Mouse (Mus musculus) hindbrain, embryonic 12.5 days (tissue): ENCODE data around the gene Tln1. TPM values are rescaled to one million over a fixed set of nuclear protein-coding genes. Genes with fewer than 3 reads are reported as not detected.

Source experiments
- ATAC-seq: fragments of 200-750 bp; cut with Nextera tagmentation; 2 replicates; pipeline ENCODE4 v1.8.0; 2017; ENCODE audit warnings: moderate TSS enrichment; ENCODE audit not compliant: low FRiP score
- H3K27ac ChIP-seq: fragments of 300-500 bp; sonication (generic); 2 replicates; pipeline ENCODE4 v1.5.1; 2016; ENCODE audit warnings: mild to moderate bottlenecking
- H3K27me3 ChIP-seq: fragments of 300-500 bp; sonication (generic); 2 replicates; pipeline ENCODE4 v1.6.1; 2016; ENCODE audit warnings: mild to moderate bottlenecking
- H3K36me3 ChIP-seq: fragments of 300-500 bp; sonication (generic); 2 replicates; pipeline ENCODE4 v1.6.1; 2016; ENCODE audit warnings: mild to moderate bottlenecking
- H3K4me1 ChIP-seq: fragments of 300-500 bp; sonication (generic); 2 replicates; pipeline ENCODE4 v1.6.1; 2016
- H3K4me2 ChIP-seq: fragments of 300-500 bp; sonication (generic); replicated peaks from 2 replicates; pipeline ENCODE4 v1.6.1; 2016; ENCODE audit warnings: mild to moderate bottlenecking
- H3K4me3 ChIP-seq: fragments of 300-500 bp; sonication (generic); 2 replicates; pipeline ENCODE4 v1.5.1; 2016; ENCODE audit warnings: mild to moderate bottlenecking
- H3K9ac ChIP-seq: fragments of 300-500 bp; sonication (generic); 2 replicates; pipeline ENCODE4 v1.6.1; 2016; ENCODE audit warnings: mild to moderate bottlenecking, moderate library complexity
- H3K9me3 ChIP-seq: fragments of 300-500 bp; sonication (generic); replicated peaks from 2 replicates; pipeline ENCODE4 v1.6.1; 2016; ENCODE audit warnings: mild to moderate bottlenecking
- WGBS: fragments of 180-500 bp; shearing (Covaris S2); methylation state at CpG from one replicate; pipeline ENCODE4 v1.1.7; 2016; 5-methylcytosine and 5-hydroxymethylcytosine counted together
- polyA plus RNA-seq: library from polyadenylated mRNA; unstranded; fragments of >200 nt; fragmentation: Nextera tagmentation; extraction: Ambion mirVana; gene quantifications from 2 replicates; pipeline ENCODE4 v1.2.1, GENCODE M21; 2016

Gene Tln1
- polyA plus RNA-seq, 1 experiment from 2014 or later, result 70.5 TPM

DNA sequence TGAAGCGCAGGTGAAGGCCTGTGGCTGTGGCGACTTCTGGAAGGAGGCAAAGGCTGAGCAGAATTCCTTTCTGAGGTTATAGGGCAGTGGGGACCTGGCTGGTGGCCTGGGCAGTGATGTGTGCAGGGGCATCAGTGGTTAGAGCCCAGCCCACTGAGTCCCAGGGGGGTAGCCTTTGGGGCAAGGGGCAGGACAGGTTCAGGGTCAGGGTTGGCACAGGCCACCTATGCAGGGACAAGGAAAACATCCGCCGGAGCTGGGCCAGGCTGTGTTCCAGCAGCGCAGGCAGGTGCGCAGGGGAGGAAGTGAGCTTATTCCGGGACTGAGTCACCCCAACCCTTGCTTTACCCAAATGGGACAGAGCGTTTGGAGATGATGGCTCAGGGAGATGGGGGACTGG is 23.9 kb upstream of the Tln1 start:
- ATAC-seq, result no peak
- 75% methylated on average over 8 of the region's 8 CpGs for WGBS

DNA sequence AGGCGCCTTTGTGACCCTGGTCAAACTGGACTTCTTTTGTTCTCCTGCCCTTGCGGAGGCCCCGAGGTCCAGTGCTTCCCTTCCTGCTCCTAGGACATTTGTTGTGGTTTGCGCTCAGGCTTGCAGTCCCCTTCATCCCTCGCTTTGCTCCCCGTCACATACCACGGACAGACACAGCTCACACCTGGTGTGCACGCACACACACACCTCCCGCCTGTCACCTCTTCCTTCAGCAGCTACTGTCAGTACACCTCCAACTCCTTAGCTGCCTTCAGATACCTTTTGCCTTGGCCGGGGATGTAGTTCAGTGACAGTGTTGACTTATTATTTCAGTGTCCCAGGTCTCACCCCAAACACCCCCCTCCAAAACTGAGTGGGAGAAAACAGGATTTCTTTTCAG is 23.2 kb upstream of the Tln1 start:
- peaks cover 2% of the 10 kb centered on the region; the same call in 1 of the 2 replicates for H3K4me1 ChIP-seq
- H3K9ac ChIP-seq, result no peak overlapping the region
- WGBS, result 50% methylated on average over 10 of the region's 10 CpGs
- H3K27me3 ChIP-seq, result no peaks in the 10 kb centered on the region
- no peak for ATAC-seq
- H3K36me3 ChIP-seq, result peaks cover 41% of the 10 kb centered on the region
- H3K27ac ChIP-seq, result no peak overlapping the region
- no peak overlapping the region for H3K4me2 ChIP-seq
- H3K9me3 ChIP-seq, result no peaks in the 10 kb centered on the region
- no peak overlapping the region for H3K4me3 ChIP-seq

More for the DNA sequence above, 23.9 kb upstream of the Tln1 start:
- H3K9ac ChIP-seq, result no peak overlapping the region
- H3K27ac ChIP-seq, result no peak overlapping the region
- H3K27me3 ChIP-seq, result no peaks in the 10 kb centered on the region
- H3K9me3 ChIP-seq, result no peaks in the 10 kb centered on the region
- no peak overlapping the region for H3K4me2 ChIP-seq
- H3K36me3 ChIP-seq, result peaks cover 35% of the 10 kb centered on the region
- H3K4me3 ChIP-seq, result no peak overlapping the region
- peaks cover 2% of the 10 kb centered on the region; the same call in 1 of the 2 replicates for H3K4me1 ChIP-seq

DNA sequence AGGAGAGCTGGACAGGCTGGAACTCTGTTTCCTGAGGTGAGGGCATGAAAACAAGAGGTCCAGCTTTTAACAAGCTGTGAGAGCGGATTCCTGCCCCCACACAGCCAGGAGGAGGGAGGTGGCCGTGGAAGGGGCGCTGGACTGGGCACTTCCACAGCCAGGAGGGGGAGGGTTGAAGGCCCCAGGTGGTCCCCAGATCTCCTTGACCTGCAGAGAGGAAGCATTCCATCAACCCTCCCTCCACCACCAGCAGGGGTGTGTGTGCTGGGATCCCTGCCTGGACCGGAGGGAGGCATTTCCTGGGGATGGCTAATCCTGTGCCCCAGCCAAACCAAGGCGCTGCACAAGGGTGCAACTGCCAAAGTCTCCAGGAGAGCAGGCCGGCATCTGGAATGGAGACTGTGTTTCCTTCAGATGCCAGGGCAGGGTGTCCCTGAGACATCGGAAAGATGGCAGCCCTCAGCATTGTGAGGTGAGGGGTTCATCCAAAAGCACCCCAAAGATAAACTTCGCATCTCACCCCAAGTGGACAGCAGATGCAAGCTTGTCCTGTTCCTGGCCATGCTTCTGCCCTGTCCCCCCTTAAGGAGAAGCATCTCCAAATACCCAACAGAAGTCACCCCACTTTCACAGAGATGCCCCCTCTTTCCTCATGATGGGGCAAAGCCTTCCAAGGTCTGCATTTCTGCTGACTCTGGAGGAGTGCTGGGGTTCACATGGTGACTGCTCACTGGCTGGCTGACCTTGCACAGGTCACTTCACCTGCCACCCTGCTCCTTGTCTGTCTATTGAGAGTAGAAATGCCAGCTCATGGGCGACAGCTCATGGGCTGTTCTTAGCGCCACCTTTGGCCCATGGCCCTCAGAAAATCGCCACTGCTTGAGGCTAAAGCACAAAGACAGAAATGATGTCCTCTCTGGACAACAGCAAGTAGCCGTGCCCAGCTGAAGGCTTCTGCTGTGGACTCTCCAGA is 22.2 kb upstream of the Tln1 start, which contains the start of gene Msmp:
TSS of gene Msmp (minus strand) at position 51 of the 973 bp plus-strand sequence.
- Histone ChIP-seq H3K27me3 (no peaks in the 10 kb centered on the region), H3K4me2 (no peak within 1 kb of the TSS), H3K4me1 (peaks cover 4% of the 10 kb centered on the region), H3K36me3 (peaks cover 46% of the 10 kb centered on the region), H3K9me3 (no peaks in the 10 kb centered on the region), H3K4me3 (no peak within 1 kb of the TSS), H3K27ac (no peak within 1 kb of the TSS), H3K9ac (no peak within 1 kb of the TSS)
- 73% methylated on average over 12 of the region's 12 CpGs for WGBS
- ATAC-seq, result no peak

DNA sequence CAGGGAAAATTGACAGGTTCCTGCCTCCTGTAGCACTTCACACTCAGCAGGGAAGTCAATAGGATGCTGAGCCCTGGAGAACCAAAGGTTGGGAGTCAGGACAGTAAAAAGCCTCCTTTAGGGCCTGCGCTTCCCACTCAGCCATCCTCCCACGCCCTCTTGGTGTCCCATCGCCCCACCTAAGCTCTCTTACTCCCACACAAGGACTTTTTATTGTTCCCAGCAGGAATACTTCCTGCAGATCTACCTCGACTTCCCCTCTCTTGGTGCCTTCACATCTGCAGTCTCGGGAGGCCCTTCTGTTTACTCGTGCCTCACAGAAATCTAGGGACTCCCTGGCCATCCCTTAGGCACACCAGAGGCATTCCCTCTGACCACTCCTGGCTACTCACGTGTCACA is 20.9 kb upstream of the Tln1 start:
- ATAC-seq, result no peak
- Histone ChIP-seq H3K27ac (no peak overlapping the region), H3K4me3 (no peak overlapping the region), H3K4me2 (no peak overlapping the region), H3K36me3 (peaks cover 46% of the 10 kb centered on the region), H3K4me1 (peaks cover 9% of the 10 kb centered on the region), H3K9ac (no peak overlapping the region), H3K27me3 (no peaks in the 10 kb centered on the region), H3K9me3 (no peaks in the 10 kb centered on the region)
- 63% methylated on average over 7 of the region's 7 CpGs for WGBS

DNA sequence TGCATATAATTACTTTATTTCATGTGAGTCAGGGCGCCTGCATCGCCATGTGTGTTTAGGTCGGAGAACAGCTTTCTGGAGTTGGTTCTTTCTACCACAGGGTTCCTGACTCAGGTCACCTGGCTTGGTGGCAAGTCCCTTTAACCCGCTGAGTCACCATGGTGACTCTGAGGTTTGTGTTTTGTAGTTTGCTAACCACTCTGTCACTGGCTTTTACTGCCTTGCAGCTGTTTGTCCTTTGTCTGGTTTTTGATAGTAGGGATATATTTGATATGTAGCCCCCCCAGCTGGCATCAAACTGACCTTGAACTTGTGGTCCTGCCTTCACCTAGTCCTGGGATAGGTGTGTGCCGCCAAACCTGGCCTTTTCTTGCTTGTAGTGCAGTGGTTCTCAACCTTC is 19.8 kb upstream of the Tln1 start:
- 93% methylated on average over 5 of the region's 5 CpGs for WGBS
- ATAC-seq, result no peak
- Histone ChIP-seq H3K4me3 (no peak overlapping the region), H3K27me3 (no peaks in the 10 kb centered on the region), H3K9me3 (no peaks in the 10 kb centered on the region), H3K9ac (no peak overlapping the region), H3K4me2 (no peak overlapping the region), H3K36me3 (peaks cover 46% of the 10 kb centered on the region), H3K4me1 (peaks cover 18% of the 10 kb centered on the region), H3K27ac (no peak overlapping the region)

DNA sequence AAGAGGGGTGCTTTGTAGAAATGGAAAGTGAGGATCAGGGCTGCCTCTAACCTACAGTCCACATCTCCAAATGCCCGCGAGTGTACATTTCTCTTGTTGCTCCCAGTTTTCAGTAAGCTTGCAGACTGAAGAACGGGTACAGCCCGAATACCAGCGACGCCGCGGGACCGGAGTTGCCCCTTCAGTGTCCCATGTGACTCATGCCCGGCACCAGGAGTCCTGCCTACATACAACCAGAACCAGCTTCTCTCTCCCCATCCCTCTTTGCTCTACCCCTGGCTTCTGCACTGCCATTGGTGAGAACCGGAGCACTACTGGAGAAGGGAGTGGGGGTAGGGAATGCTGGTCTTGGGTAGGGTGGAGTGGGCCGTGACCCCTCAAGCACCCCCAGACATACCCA is 18.9 kb upstream of the Tln1 start:
- WGBS, result 94% methylated on average over 12 of the region's 12 CpGs
- peaks cover 27% of the 10 kb centered on the region for H3K4me1 ChIP-seq
- no peak for ATAC-seq
- no peak overlapping the region for H3K4me3 ChIP-seq
- H3K9me3 ChIP-seq, result no peaks in the 10 kb centered on the region
- no peak overlapping the region for H3K4me2 ChIP-seq
- no peaks in the 10 kb centered on the region for H3K27me3 ChIP-seq
- no peak overlapping the region for H3K27ac ChIP-seq
- H3K36me3 ChIP-seq, result peaks cover 46% of the 10 kb centered on the region
- no peak overlapping the region for H3K9ac ChIP-seq

DNA sequence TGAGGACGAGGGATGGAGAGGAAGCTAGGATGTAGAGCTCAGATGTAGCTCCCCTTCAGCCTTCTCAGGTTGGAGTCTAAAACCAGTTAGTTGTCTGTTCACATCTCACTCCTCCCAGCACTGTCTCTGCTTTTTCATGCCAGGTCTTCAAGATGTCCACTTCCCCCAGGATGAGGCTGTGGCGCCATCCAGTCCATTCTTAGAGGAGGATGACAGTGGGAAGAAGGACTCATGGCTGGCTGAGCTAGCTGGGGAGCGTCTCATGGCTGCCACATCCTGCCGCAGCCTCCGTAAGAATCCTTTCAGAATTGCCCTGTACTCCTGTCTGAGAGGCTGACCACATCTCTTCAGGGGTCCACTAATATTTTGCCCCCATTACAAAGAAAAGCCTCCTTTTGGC is 18.2 kb upstream of the Tln1 start:
- H3K4me1 ChIP-seq, result peaks cover 33% of the 10 kb centered on the region
- H3K4me3 ChIP-seq, result no peak overlapping the region
- no peak overlapping the region for H3K27ac ChIP-seq
- no peaks in the 10 kb centered on the region for H3K27me3 ChIP-seq
- H3K9me3 ChIP-seq, result no peaks in the 10 kb centered on the region
- no peak for ATAC-seq
- no peak overlapping the region for H3K4me2 ChIP-seq
- WGBS, result 91% methylated on average over 5 of the region's 5 CpGs
- no peak overlapping the region for H3K9ac ChIP-seq
- H3K36me3 ChIP-seq, result peaks cover 46% of the 10 kb centered on the region

DNA sequence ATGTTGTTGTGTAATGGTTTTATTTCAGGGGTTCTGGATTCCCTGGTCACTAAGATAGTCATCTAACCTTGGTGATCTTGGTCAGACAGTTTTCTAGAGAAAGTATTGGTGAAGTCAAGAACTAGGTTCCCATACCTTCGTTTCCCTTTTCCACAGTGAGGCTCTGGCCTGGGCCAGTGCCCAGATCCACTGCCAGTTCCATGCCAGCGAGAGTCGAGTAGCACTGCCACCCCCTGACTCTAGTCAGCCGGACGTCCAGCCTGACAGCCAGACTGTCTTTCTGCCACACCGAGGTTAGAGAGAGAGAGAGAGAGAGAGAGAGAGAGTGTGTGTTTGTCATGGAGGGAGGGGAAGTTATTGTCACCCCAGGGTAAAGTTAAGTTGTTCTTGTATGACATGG is 17.2 kb upstream of the Tln1 start:
- Histone ChIP-seq H3K4me3 (peak overlapping the region; percentile 86), H3K4me2 (peak overlapping the region; percentile 98), H3K9ac (peak overlapping the region; percentile 93), H3K36me3 (peaks cover 44% of the 10 kb centered on the region), H3K27me3 (no peaks in the 10 kb centered on the region), H3K27ac (no peak overlapping the region), H3K9me3 (no peaks in the 10 kb centered on the region), H3K4me1 (peaks cover 41% of the 10 kb centered on the region)
- no peak for ATAC-seq
- WGBS, result 86% methylated on average over 6 of the region's 6 CpGs

DNA sequence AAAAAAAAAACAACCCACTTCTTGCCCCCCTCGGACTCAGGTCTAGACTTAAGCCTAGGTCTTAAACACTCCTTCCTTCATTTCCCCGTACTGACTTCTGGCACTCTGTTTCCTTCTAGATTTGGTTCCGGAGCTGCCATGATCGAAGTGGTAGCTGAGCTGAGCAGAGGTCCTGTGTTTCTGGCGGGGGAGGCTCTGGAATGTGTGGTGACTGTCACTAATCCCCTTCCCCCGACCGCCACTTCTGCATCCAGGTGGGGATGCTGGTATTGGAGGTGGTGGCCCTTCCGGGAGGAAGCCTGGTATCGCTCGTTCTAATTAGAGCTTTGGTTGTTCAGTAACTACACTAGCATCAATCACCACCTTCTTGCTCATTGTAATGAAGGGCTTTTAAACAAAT is 16.8 kb upstream of the Tln1 start:
- ATAC-seq, result no peak
- H3K4me3 ChIP-seq, result peak overlapping the region; percentile 86
- peak overlapping the region; percentile 93 for H3K9ac ChIP-seq
- H3K27me3 ChIP-seq, result no peaks in the 10 kb centered on the region
- peak overlapping the region; percentile 98 for H3K4me2 ChIP-seq
- no peaks in the 10 kb centered on the region for H3K9me3 ChIP-seq
- peak overlapping the region; percentile 82 for H3K27ac ChIP-seq
- H3K4me1 ChIP-seq, result peaks cover 42% of the 10 kb centered on the region
- 4% methylated on average over 10 of the region's 10 CpGs for WGBS
- H3K36me3 ChIP-seq, result peaks cover 40% of the 10 kb centered on the region

DNA sequence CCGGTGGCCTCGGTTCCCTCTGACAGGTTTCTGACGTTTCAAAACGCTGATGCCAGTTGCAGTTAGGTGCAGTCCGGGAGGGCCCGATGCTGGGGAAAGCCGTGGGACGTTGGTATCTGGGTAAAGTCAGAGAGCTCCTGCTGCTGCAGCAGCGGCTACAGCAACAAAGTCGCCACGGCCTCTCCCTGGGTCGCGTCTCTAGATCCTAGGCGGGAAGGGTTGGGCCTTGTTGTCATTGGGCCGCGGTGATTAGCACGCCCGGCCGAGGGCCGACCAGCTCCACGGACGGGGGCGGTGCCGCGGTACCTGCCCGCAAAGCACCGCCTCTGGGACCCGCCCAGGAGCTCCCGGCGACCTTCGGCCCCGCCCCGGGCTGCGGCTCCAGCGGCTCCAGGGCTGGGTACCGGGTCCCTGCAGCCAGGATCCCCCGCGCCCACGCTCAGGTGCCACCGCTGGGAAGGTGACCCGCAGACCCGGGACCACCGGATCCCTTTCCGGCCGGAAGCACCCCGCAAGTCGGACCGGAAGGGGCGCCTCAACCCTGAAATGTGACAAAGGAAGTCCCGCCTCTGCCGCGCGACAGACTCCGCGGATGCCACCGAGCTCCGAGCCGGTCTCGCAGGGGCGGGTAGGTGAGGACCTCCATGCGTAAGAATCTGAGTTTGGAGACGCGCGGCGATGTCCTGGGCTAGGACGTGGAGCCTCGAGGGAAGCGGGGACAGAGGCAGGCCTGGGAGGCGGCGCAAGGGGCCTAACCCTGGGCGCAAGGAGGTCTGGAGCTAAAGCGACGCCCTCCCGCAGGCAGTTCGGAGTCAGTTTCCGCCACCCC is 16.1 kb upstream of the Tln1 start, which contains the start of the genes Rgp1 and Gba2:
TSS of gene Rgp1 (plus strand) at position 340 of the 829 bp plus-strand sequence.
TSS of gene Gba2 (minus strand) at position 498 of the 829 bp plus-strand sequence.
- under 1% methylated on average over 76 of the region's 76 CpGs for WGBS
- Histone ChIP-seq H3K36me3 (peaks cover 39% of the 10 kb centered on the region), H3K27ac (peak within 1 kb of the TSS; percentile 82), H3K9me3 (no peaks in the 10 kb centered on the region), H3K9ac (peak within 1 kb of the TSS; percentile 93), H3K4me3 (peak within 1 kb of the TSS; percentile 86), H3K4me2 (peak within 1 kb of the TSS; percentile 98), H3K27me3 (no peaks in the 10 kb centered on the region), H3K4me1 (peaks cover 42% of the 10 kb centered on the region)
- peak; percentile 86 for ATAC-seq

DNA sequence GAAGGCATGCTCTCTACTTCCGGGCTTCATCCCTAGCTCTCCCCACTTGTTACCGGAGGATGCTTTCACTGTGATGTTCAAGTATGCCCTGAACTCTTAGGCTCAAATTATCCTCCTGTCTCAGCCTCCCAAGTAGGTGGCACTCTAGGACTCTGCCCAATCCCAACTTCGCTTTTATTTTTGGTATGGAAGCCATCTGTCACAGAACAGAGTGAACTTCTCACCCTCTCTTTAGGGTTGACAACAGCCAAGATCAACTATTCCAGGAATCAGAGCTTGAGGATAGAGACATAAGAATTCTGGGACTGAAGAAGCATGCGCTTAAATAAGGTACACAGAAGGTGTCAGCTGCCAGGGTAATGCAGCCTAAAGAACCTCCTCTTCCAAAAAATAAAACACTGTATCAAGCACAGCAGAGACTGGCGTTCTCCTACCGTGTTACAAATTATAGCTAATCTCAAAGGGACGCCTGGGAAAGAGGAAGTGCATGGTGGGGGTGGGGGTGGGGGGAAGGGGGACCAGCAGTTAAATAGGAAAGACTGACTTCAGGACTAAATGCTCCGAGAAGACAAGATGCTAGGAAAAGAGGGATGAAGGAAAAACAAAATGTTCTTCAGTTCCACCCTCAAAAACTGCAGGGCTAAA is 14.9 kb upstream of the Tln1 start:
- H3K4me2 ChIP-seq, result peak overlapping the region; percentile 98
- peaks cover 37% of the 10 kb centered on the region for H3K36me3 ChIP-seq
- peak overlapping the region; percentile 93 for H3K9ac ChIP-seq
- no peaks in the 10 kb centered on the region for H3K27me3 ChIP-seq
- no peak overlapping the region for H3K27ac ChIP-seq
- WGBS, result 47% methylated on average over 8 of the region's 8 CpGs
- H3K4me3 ChIP-seq, result peak overlapping the region; percentile 86
- H3K9me3 ChIP-seq, result no peaks in the 10 kb centered on the region
- no peak for ATAC-seq
- peaks cover 42% of the 10 kb centered on the region for H3K4me1 ChIP-seq
